Mouse (Mus musculus) regulatory T cell (primary cell): ENCODE results near the gene Gm7534.
"Not testable (repeated sequence)": the region's sequence is repeated elsewhere in the genome, so short reads cannot be mapped to it uniquely, and the experiment has no call there.

ENCODE experiments used
- in situ Hi-C: fragments of 300-600 bp; cut with MboI, MseI; formaldehyde crosslinking; loops from one replicate; pipeline ENCODE4 v1.15.1; 2025; ENCODE audit warnings: high pct_unique_total_duplicates

The Gm7534 gene

GRCm38 (mm10) chr4:134203340-134203896 is 614 bp upstream of the Gm7534 start:
- in situ Hi-C loops: no loop called here

DNA sequence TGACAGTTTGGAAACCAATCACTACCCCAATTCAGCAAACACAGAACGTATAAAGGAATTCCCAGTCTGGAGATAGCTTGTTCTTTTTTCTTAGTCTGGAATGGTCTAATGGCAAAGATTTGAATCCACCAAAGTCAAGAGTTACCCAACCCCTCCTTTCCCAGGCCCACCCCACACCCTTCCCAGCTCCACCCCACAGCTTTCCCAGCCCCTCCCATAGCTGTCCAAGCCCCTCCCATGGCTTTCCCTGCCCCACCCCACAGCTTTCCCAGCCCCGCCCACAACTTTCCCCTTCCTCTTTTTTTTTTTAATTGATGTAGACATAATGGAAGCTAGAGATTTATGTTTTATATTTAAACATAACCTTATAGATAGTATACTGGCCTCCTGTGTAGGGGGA is 3.4 kb downstream of the Gm7534 start:
- in situ Hi-C loops: no loop called here

DNA sequence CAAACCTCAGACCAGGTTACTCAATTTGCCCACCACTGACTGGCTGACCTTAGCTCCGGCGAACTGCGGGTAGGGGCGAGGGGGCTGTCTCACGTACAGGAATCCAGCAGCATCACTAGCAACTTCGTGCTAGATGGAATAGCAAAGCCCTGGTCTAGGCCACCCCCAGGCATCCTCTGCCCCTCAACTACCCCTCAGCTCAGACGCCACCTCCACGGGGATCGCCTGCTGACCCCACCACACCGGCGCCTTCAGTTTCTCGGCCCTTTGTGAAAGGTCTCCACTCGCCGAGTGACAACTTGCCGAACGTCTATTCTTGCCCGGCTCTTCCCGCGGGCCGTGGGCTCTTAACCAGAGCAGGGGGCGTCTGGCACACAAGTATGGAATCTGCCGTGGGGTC is 16.5 kb downstream of the Gm7534 start:
- in situ Hi-C loops: loop anchor here (5.0 to 10.0 kb wide), 2 partner anchors 91 to 1999 kb away; no protein-coding TSS in a partner anchor

- in situ Hi-C loops: loop anchor here (5.0 to 10.0 kb wide), 2 partner anchors 92 to 1999 kb away; no protein-coding TSS in a partner anchor
Measured at GRCm38 (mm10) chr4:134185569-134185968, 17.2 kb downstream of the Gm7534 start.

- in situ Hi-C loops: loop anchor here (10.0 kb wide), 1 partner anchor 2001 kb away; no protein-coding TSS in a partner anchor
Measured at GRCm38 (mm10) chr4:134183711-134184110, 19.1 kb downstream of the Gm7534 start.

- in situ Hi-C loops: loop anchor here (10.0 kb wide), 1 partner anchor 2003 kb away; no protein-coding TSS in a partner anchor
Measured at GRCm38 (mm10) chr4:134181825-134182224, 21.0 kb downstream of the Gm7534 start.

DNA sequence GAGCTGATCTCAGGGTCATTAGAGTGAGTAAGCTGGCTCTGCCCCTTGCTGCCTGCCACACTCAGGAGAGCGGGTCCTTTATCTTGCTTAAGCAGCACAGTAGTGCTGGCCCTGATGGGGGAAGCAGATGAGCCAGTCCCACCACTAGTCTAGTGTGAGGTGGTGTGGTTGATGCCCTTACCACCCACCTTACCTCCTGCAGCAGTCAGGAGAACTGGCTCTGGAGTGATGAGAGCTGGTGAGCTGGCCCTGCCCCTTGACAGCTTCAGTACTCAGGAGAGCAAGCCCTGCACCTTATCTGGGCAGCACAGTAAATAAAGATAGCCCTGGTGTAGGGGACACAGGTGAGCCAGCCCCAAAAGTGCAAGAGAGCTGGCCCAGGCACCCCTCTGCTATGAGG is 21.7 kb downstream of the Gm7534 start:
- in situ Hi-C loops: loop anchor here (10.0 kb wide), 1 partner anchor 2004 kb away; no protein-coding TSS in a partner anchor

GRCm38 (mm10) chr4:134172391-134172790 is 30.4 kb downstream of the Gm7534 start:
- in situ Hi-C loops: no loop called here

- in situ Hi-C loops: no loop called here
Measured at GRCm38 (mm10) chr4:134166906-134167305, 35.9 kb downstream of the Gm7534 start.

GRCm38 (mm10) chr4:134165548-134166465 is 37.0 kb downstream of the Gm7534 start:
- in situ Hi-C loops: no loop called here

GRCm38 (mm10) chr4:134165024-134165423 is 37.8 kb downstream of the Gm7534 start:
- in situ Hi-C loops: no loop called here

GRCm38 (mm10) chr4:134164591-134164990 is 38.2 kb downstream of the Gm7534 start:
- in situ Hi-C loops: no loop called here

GRCm38 (mm10) chr4:134160071-134160470 is 42.7 kb downstream of the Gm7534 start:
- in situ Hi-C loops: not testable (repeated sequence)

DNA sequence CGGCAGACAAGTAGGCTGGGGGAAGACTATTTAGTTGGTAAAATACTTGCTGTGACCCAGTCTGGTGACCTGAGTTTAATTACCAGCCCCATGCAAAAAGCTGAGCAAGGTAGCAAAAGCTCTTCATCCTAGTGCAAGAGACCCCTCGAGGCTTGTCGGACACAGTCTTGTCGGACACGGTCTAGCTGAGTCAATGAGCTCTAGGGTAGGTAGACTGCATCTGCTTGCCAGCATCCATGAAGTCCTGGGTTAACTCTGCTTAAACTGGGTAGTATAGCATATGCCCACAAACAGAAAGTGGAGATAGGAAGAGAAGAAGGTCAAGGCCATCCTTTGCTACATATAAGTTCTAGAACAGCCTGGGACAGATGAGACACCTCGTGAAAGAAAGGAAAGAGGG is 44.0 kb downstream of the Gm7534 start:
- in situ Hi-C loops: no loop called here

GRCm38 (mm10) chr4:134157558-134157957 is 45.2 kb downstream of the Gm7534 start:
- in situ Hi-C loops: no loop called here

DNA sequence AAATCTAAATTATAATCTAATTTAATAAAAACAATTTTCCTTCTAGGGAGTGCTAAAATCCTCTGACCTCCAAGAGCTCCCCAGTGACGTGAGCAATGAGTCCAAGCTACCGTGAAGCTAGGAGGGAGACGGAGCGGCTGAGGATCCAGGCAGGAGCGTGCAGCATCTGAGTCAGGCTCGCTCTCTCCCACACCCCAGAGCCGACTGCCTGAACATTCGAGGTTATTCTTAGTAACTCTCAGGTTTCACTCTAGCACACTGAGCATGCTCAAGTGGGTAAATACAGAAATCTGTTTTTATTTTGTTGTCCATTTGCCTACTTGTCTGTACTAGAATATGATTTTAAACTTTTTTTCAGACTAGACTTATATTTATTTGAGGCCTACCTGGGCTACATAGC is 46.1 kb downstream of the Gm7534 start:
- in situ Hi-C loops: no loop called here

- in situ Hi-C loops: no loop called here
Measured at GRCm38 (mm10) chr4:134155961-134156465, 46.8 kb downstream of the Gm7534 start.

GRCm38 (mm10) chr4:134155531-134155930 is 47.3 kb downstream of the Gm7534 start:
- in situ Hi-C loops: no loop called here

DNA sequence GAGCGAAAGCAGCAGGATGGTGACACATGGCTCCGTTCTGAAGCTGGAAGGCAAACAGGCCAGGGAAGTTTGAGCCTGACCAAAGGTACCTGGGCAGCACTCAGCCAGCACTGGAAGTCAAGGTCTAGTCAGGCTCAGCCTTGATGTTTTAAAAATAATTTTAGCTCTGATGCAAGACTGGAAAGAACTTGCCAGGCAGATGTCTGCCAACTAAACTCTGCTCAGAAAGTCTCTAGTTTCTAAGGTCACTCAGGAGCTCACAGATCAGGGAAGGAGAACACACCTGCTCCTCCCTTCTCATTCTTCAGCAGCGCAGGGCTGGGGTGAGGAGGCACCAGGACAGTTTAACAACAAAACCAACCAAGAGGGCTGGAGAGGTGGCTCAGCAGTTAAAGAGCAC is 48.5 kb downstream of the Gm7534 start:
- in situ Hi-C loops: no loop called here

DNA sequence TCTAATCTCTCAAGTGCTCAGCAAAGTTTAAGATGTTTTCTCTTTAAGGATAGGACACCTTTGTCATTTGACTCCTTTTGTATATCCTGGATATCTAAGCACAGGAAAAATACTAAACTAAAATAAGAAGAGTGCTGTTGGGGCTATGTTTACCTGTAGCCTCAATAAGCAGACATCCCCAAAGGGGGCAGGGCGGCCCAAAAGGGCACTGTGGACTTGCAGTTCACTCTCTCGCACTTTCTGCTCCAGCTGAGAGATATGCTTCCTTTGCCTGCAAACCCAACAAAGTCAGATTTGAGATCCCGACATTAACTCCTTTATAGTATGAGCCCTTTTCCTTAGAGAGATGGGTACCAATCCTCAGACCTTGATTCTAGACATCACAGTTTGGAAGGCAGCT is 49.1 kb downstream of the Gm7534 start:
- in situ Hi-C loops: no loop called here

DNA sequence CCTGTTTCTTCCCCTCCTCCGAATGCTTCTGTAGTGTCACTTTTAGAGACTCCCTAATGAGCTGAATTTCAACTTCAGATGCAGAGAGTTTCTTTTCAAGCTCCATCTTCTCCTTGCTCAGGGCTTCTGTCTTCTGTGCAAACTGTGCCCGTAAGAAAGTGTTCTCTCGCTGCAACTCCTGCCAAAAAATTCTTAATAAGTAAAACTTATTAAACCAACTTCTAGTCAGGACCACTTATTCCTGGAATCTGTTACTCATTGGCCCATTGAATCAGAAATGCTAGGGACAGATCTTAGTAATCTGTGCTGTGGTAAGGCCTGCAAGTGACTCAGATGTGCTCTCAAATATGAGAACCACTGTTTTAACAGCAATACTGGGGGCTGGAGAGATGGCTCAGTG is 50.7 kb downstream of the Gm7534 start:
- in situ Hi-C loops: no loop called here

GRCm38 (mm10) chr4:134149389-134149788 is 53.4 kb downstream of the Gm7534 start:
- in situ Hi-C loops: no loop called here

GRCm38 (mm10) chr4:134144297-134144696 is 58.5 kb downstream of the Gm7534 start:
- in situ Hi-C loops: not testable (repeated sequence)
